Mouse (Mus musculus) left cerebral cortex, adult 18-20 months (tissue): ENCODE data around the gene Gm42420. TPM values are rescaled to one million over a fixed set of nuclear protein-coding genes. Genes with fewer than 3 reads are reported as not detected.

ENCODE experiments used
- DNase-seq, 2 experiments: peaks; one replicate each; pipeline ENCODE4 v3.0.0; 2021 to 2022; ENCODE audit warnings: low spot score in 2 of 2, mixed read lengths in 1 of 2
- total RNA-seq, 2 experiments: library from RNA; stranded (reverse); gene quantifications; 2 replicates each; pipeline ENCODE4 v1.2.3; 2021

Gm42420 gene
- total RNA-seq, 2 experiments from 2014 or later, result 1.1 TPM; not detected in 1

DNA sequence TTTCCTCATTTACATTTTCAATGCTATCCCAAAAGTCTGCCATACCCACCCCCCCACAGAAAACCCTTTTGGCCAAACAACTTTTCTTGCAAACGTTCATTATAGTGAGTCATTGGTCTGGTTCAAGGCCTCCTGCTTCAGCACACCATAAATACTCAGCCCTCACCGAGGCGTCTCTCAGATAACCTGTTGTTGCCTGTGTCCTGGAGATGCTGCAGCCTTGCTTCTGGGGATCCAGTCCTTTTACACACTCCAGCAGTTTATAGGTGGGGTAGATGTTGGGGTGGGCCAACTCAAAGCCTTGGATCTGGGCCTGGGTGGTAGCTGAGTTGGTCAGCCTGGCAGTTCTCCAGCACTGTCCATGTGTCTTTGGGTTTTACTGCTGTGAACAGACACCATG lies 15.1 kb upstream of the Gm42420 start:
- no peak for DNase-seq

DNA sequence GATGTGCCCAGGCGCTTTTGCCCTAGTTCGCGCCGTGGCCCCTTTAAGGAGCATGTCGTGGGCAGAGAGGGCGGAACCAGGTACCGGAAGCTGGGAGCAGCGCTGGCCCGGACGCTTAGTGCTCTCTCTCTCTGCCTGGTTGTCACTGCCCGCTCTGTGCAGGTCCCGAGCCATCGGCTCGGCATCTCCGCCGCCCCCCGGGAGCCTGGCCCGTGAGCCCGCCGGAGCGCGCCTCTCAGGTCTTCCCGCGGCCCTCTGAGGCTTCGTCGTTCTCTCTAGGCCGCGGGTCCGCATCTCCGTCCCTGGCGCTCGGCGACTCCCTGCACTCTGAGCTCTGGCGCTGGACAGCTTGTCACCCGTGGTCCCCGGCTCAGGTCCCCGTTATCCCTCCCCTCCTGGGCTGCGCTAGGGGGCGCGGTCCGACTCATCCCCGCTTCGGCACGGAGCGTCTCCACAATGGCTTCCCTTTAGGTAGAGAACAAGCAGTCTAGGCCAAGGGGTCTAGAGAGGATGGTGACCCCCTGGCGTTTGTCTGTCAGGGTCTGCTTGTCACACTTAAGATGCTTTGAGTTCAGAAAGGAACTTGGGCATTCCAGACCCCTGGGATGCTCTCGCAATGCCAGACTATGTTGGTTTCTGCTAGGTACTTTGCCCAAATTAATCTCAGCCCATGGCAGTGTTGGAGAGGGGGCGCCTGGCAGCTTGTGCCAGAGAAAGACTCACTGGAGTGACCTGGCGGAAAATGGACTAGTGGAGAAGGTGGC lies 11.6 kb upstream of the Gm42420 start, which contains the start of gene Adck2:
Gene Adck2 (plus strand): TSS at position 83 of the 764 bp plus-strand sequence.
- peak; percentile 78 to 86 for DNase-seq

- no peak for DNase-seq
These were observed 11.0 kb upstream of the Gm42420 start for GRCm38 (mm10) chr6:39574555-39574869.

GRCm38 (mm10) chr6:39574951-39575350 lies 10.6 kb upstream of the Gm42420 start:
- no peak for DNase-seq

DNA sequence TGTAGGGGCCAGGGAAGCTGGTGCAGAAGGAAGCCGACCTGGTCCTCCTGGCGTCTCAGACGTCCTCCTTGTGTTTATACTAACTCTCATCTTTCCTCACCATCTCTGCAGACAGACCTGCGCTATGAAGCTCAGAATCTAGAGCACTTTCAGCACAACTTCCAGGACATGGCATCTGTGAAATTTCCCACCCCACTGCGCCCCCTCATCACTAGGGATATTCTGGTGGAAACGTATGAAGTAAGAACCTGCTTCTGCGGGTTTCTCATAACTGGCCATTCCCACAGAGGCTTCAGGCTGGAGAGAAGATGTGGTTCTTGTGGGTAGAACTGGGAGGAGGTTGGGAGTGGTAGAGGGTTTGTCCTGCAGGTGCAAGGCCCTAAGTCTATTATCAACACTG lies 6.0 kb upstream of the Gm42420 start:
- DNase-seq, result peak; percentile 25 to 55

- no peak for DNase-seq
These were observed 5.0 kb upstream of the Gm42420 start for GRCm38 (mm10) chr6:39580558-39580957.

- no peak for DNase-seq
These were observed 4.3 kb upstream of the Gm42420 start for GRCm38 (mm10) chr6:39581087-39581784.

DNA sequence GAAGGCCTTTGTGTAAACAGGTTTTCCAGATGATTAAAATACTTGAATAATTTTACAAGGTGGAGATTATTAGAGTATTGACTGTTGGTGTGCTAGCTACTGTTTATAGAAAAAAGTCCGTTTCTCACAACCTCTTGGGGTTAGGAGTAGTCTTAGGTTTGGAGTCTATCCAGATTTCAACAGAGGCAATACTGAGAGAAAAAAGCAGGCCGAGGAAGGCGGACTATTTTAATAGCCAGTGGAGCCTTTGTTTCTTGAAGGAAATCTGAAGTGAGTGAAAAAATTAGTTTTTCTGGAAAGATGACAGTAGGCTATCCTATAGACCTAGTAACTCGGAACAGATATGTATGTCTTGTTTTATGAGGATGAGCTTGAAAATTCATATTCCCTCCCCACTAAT lies 5.9 kb downstream of the Gm42420 start:
- no peak for DNase-seq

DNA sequence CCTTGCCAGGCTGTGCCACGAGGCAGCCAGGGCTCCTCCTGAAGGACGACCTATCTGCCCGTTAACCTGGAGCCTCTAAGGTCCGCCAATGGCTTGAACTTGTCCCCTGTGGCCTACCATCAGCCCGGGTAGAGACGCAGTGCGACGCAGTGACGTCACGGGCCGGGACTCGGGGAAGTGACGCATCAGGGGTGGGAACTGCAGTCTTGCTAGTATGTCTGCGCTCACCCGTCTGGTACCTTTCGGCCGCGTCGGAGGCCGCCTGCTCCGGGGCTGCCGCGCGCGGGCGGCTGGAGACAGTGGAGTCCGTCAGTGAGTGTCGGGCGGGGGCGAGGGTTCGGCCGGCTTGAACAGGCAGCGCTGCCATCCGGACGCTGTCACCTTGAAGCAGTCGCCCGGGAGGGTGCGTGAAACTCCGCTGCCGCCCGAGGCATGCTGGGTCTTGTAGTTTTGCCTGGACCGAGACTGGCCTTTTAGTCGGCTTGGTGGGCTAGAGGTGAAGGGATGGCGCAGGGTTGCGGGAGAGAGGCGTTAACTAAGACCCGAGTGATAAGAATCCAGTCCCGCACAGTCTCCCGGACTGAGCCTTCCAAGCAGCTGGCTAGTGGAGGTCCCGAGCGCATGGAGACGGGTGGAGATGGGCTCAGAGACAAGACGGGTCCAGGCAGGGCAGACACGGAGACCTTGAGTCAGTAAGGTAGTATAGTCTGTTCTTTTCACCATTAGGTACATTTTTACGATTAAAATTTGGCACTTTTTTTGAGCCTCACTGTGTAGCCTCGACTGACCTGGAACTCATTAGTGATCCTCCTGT lies 7.1 kb downstream of the Gm42420 start, which contains the start of gene Ndufb2:
Gene Ndufb2 (plus strand): TSS at position 174 of the 814 bp plus-strand sequence.
- peak; percentile 95 to 96 for DNase-seq

DNA sequence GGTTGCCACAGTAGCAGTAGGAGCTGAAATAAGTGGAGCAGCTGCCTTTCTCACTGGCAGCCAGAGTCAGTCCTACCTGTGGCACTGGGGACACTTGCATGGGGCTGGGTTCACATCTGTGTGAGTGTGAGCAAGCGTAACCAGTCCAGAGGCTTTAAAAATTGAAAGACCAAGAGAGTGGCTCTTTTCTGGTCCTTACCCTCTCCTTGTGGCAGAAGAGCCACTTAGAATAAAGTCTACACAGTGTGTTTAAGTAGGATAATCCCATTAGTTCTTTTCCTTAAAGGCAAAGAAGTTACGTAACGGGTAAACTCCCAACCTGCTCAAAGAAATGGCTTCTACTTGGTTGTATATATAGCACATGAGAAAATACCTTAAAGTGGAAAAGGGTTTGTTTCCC lies 15.3 kb downstream of the Gm42420 start:
- no peak for DNase-seq

GRCm38 (mm10) chr6:39601828-39602227 lies 16.3 kb downstream of the Gm42420 start:
- no peak for DNase-seq

- peak in 1 of 2 experiments; percentile 32 for DNase-seq
These were observed 19.0 kb downstream of the Gm42420 start for GRCm38 (mm10) chr6:39604565-39604964.

DNA sequence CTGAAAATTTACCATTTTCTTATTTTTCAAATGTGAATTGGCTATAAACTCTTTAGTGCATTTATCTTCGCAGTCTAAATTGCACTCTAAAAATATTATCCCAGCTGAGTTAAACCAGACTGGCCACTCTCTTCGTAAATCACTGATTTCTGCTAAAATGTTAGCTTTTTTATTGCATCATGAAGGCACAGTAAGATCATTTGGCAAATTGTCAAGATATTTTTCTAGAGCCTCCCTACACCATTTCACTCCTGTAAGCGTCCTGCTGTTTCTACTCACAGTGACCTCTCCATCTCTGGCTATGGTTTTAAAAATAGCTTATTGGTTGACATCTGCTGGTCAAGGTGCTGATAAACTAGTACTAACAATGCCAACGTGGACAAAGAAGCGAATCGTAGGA lies 20.5 kb downstream of the Gm42420 start:
- DNase-seq, result no peak

- no peak for DNase-seq
These were observed 21.3 kb downstream of the Gm42420 start for GRCm38 (mm10) chr6:39606862-39607261.

DNA sequence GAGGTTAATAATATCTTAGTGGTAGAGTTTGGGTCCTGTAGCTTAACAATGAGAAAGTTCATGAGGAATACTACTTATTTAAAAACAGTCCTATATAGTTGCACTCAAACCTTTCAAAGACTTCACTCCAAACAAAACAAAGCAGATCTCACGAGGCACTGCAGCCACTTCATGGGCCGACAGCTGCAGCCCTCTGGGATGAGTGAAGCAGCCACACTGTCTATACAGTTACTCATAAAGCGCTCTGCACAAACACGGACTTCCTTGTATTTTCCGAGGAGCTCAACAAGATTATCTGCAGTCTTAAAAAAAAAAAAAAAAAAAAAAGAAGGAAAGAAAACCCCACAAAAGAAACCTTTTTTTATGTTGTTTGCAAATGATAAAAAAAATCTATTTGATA lies 21.8 kb downstream of the Gm42420 start:
- no peak for DNase-seq

GRCm38 (mm10) chr6:39610207-39610606 lies 24.7 kb downstream of the Gm42420 start:
- no peak for DNase-seq

DNA sequence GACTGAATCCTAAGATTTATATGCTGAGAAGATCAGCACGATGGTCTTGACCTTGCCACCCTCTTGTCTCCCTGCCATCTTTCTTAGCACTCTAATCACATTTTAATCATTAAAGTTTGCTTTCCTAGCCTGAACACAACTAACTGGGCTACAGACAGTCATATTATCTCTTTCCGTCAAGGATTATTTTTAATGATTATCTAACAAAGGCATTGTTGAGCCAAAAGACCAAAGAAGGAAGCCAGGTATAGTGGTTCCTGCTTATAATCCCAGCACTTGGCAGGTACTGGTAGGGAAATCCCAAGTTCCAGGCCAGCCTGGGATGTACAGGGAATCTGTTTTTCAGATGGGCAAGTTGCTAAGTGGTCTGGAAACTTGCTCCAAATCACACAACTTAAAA lies 25.7 kb downstream of the Gm42420 start:
- no peak for DNase-seq

Other genes with a start within 250 kb of the Gm42420 start
- gene Slc37a3, start 208.1 kb upstream of the Gm42420 start, total RNA-seq, result 10 to 100 TPM; 65.9 to 71.6 TPM
- not detected for gene Rab19, start 204.6 kb upstream of the Gm42420 start, total RNA-seq
- gene Mkrn1, start 165.3 kb upstream of the Gm42420 start, total RNA-seq, result 100 to 1,000 TPM; 130 to 131 TPM
- gene Dennd2a, start 27.9 kb upstream of the Gm42420 start, total RNA-seq, result 10 to 100 TPM; 25.6 to 26.8 TPM
- 10 to 100 TPM; 30.7 to 35.1 TPM for gene Adck2, start 11.9 kb upstream of the Gm42420 start, total RNA-seq
- 100 to 1,000 TPM; 173 to 197 TPM for gene Ndufb2, start 6.8 kb downstream of the Gm42420 start, total RNA-seq
- 100 to 1,000 TPM; 113 to 115 TPM for gene Braf, start 139.7 kb downstream of the Gm42420 start, total RNA-seq
- gene Mrps33, start 225.2 kb downstream of the Gm42420 start, total RNA-seq, result 100 to 1,000 TPM in 1 of 2 experiments, 10 to 100 TPM in 1; 92.0 to 104 TPM